Mouse (Mus musculus) adrenal gland, postnatal 14 days (tissue): Measurements from ENCODE around the gene Cabp4. TPM values are rescaled to one million over a fixed set of nuclear protein-coding genes. Genes with fewer than 3 reads are reported as not detected.

Source experiments
- DNase-seq: peaks from one replicate; pipeline ENCODE4 v3.0.0; 2021; ENCODE audit warnings: mixed read lengths
- total RNA-seq: library from RNA; stranded (reverse); gene quantifications from 2 replicates; pipeline ENCODE4 v1.2.3, GENCODE M21; 2021

Cabp4 gene
- total RNA-seq, 1 experiment from 2014 or later = 1.7 TPM

DNA sequence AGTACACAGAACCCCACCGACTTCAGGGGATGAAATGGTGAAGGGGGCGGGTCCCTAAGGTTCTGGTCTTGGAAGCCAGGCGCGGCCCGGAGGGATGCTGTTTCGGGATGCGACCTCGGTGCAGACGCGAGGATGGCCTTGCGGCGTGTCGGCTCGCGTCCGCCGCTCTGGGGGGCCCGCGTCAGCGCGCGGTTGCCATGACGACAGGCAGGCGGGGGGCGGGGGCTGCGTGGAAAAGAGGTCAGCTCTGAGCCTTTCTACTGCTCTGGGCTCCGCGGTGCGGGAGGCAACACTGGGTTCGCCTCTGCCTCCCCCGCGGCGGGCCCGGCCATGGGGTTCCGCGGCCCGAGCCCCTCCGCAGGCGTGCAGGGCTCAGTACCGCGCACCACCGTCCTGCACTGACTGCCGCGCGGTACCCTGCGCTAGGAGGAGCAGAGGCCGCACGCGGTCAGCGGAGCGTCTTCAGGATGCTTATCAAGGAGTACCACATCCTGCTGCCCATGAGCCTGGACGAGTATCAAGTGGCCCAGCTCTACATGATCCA is 43.0 kb downstream of the Cabp4 start:
- peak; percentile 85 for DNase-seq

DNA sequence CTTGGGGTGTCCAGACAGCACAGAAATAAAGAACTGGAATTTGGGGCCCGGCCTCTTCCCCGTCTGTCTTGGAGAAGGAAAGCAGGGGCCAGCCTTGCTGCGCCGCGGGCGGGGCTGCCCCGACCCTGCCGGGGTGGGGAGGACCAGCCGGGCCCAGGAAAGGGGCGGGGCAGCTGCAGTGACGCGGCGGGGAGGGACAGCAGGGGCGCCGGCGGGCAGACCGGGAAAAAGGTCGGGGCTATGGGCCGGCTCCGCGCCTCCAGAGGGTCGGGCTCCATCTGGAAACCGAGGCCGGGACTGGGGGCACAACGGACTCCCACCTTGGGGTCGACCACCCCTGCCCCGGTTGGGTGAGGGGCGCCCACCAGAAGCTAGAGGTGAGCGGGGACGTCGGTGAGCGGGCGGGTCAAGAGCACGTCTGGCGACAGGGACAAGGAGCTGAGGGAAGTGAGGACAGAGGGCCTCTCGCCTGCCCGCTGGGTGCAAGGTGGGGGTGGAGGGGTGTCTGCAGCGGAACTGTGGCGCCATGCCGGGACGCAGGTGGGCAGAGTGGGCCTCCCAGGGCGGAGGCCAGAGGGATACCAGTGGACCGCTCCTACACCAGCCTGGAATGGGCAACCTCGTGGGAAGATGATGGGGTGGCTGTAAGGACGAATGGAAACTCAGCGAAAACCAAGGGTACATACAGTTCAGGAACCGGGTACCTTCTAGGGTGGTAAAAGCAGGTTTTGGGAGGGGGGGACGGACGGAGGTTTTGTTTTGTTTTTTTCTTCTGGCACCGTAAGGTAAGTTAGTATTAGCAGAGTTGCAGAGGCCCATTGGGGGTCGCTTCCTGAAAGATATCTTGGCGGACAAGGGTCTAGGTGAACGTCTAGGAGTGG is 43.8 kb downstream of the Cabp4 start, which contains the start of gene Pitpnm1:
Pitpnm1 (plus strand) TSS at position 162 of the 881 bp plus-strand sequence.
- DNase-seq = peak; percentile 90

DNA sequence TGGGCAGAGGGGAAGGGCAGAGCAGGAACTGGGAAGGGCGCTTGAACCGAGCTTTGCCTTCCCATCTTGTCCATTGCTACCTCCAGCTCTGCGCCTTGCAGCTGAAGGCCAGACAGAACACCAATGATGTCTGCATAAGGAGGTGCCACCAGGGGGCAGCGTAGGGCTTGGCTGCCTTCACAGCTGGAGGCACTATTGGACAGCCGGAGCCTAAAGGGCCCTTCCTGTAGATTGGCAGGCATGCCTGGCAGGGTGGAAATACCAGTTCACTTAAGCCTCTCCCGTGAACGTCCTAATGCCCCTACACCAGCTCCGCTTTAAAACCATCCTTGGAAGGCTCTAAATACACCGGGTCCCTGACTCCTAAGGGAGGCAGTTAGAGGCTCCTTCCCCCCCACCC is 44.8 kb downstream of the Cabp4 start:
- peak; percentile 96 for DNase-seq

DNA sequence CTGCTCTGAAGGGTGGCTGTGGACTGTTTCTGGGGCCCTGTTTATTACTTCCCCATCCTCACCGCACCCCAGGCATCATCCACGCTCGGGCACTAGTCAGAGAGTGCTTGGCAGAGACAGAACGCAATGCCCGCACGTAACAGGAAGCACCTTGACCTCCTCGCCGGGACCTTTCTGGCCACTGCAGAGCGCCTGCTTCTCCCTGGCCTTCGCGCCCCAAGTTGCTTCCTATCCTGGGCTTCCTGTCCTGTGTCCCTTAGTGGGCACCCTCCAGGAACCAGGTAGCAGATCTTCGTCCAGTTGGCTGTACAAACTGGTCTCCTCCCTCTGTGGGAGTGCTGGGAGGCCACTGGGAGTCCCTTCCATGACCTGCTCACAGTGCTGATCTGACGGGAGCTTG is 45.4 kb downstream of the Cabp4 start:
- DNase-seq = peak; percentile 36

- no peak for DNase-seq
Observed at GRCm38 (mm10) chr19:4097441-4097825, 46.4 kb downstream of the Cabp4 start.

DNA sequence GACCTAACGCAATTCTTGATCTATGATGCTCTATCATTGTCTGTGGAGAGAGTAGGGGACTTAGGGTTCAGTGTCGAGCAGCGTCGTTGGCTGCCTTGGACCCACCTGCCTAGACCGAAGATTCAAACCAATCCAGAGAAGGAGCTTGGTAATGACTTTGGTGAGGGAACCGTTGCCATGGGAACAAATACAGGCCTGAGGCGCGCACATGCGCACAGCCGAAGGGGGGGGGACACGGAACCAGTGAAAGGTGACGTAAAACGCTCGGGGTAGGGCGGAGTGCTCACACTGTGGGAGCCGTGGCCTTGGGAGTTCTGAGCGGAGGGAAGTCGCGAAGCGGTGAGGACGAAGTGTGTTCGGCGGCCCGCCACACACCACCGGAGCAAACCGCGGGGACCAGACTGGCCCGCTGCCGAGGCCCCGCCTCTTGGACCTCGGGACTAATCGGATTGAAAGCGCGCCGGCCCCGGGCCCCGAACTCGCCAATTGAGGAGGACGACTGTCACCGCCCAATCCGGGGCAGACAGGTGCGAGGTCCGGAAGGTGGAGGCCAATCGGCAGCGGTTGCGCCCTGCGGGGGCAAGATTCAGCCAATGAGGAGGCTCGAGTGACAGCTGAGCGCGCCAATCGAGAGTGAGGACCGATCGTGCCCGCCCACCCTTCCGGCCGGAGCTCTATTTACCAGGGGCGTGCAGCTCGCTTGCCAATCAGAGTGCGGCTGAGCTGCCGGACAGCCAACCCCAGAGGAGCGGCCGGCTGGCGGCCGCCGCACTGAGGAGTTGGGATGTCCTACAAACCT is 47.0 kb downstream of the Cabp4 start, which contains the start of gene Cdk2ap2:
Cdk2ap2 (plus strand) TSS at position 541 of the 799 bp plus-strand sequence.
- DNase-seq = peak; percentile 99

GRCm38 (mm10) chr19:4095802-4096201 is 48.0 kb downstream of the Cabp4 start:
- DNase-seq = no peak

- no peak for DNase-seq
Observed at GRCm38 (mm10) chr19:4094774-4095303, 49.0 kb downstream of the Cabp4 start.

DNA sequence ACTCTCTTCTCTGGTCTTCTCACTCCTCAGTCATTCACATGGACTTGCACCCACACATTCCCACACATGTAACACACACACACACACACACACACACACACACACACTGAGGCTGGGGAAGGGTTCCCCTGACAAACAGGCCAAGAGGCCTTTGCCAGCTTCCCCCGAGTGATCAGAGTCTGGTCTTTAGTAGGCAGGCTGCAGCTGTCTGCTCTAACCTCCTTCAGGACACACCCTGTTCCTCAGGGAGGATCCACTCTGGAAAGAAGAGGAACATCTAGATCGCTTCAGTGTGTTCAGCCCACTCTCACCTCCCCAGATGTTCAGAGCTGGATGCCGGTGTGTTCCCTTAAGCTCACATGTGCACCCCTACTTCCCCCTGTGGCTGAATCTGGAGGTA is 49.5 kb downstream of the Cabp4 start:
- DNase-seq = no peak

DNA sequence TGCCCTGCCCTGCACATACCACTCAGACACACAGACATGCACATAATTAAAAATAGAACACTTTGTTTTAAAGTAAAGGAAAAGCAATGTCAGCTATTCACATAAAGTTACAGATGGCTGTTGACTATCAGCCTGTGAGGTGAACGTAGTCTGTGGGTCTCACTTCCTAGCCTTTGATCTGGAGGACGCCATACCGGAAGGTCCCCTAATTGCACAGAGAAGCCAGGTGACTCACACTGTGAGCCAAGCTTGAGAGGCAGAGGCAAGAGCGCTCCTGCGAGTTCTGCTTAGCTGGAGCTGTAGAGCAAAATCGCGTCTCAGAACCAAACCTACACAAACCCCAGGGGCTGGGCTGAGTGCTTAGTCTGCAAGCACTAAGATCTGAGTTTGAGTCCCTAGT is 50.1 kb downstream of the Cabp4 start:
- DNase-seq = no peak

GRCm38 (mm10) chr19:4092750-4093149 is 51.1 kb downstream of the Cabp4 start:
- no peak for DNase-seq

DNA sequence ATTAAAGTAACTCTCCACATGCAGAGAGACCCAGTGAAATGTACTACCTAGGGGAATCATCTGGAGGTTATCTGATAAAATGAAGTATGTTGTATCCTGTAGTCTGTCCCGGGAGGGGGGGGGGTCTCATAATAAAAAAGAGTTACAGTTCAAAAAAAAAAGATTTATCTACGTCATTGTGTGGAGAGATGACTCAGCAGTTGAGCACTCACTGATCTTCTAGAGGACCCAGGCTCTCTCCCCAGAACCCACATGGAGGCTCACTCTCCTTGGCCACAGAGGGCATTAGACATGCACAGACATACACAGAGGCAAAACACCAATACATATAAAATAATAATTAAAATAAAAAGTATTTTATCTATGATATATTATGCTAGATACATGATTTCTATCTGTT is 52.5 kb downstream of the Cabp4 start:
- no peak for DNase-seq

GRCm38 (mm10) chr19:4090446-4090845 is 53.4 kb downstream of the Cabp4 start:
- DNase-seq = no peak

DNA sequence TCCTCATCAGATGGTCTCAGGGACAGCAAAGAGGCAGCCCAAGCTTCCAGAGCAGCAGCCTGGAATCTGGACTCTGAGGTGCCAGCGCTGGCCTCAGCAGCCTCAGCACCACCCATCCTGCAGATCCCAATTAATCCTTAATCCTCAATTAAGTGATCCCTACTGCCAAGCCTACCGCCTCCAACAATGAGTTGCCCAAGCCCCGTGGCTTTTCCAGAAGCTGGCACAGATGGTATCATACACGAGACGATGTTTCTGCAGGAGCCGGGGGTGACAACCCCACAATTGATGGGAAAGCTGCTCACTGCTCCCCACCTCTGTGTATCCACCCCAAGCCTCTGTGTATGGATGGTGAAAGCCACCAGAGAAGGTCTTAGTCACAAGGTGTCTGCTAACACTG is 54.7 kb downstream of the Cabp4 start:
- no peak for DNase-seq

GRCm38 (mm10) chr19:4088146-4088545 is 55.7 kb downstream of the Cabp4 start:
- DNase-seq = peak; percentile 4

- DNase-seq = peak; percentile 5
Observed at GRCm38 (mm10) chr19:4087090-4087489, 56.7 kb downstream of the Cabp4 start.

- DNase-seq = peak; percentile 2
Observed at GRCm38 (mm10) chr19:4086156-4086555, 57.7 kb downstream of the Cabp4 start.

Other genes starting within 250 kb of the Cabp4 start
- gene Tcirg1, start 236.9 kb downstream of the Cabp4 start, total RNA-seq = 44.3 and 48.8 TPM in 2 replicates
- gene Ndufs8, start 231.3 kb downstream of the Cabp4 start, total RNA-seq = 440 and 447 TPM in 2 replicates
- gene Aldh3b1, start 214.2 kb downstream of the Cabp4 start, total RNA-seq = 57.8 and 73.4 TPM in 2 replicates
- 35.4 and 48.9 TPM in 2 replicates for gene Unc93b1, start 208.8 kb downstream of the Cabp4 start, total RNA-seq
- 0.41 and 0.44 TPM in 2 replicates for gene Aldh3b3, start 185.4 kb downstream of the Cabp4 start, total RNA-seq
- 7.6 and 11.6 TPM in 2 replicates for gene Aldh3b2, start 171.7 kb downstream of the Cabp4 start, total RNA-seq
- 25.7 and 31.1 TPM in 2 replicates for gene Acy3, start 157.5 kb downstream of the Cabp4 start, total RNA-seq
- not detected in 2 replicates for gene Tbx10, start 151.3 kb downstream of the Cabp4 start, total RNA-seq
- 41.1 and 49.2 TPM in 2 replicates for gene Nudt8, start 143.5 kb downstream of the Cabp4 start, total RNA-seq
- gene Gm49405, start 143.4 kb downstream of the Cabp4 start, total RNA-seq = 0.89 and 1.7 TPM in 2 replicates
- gene Doc2g, start 140.7 kb downstream of the Cabp4 start, total RNA-seq = 1.6 and 2.8 TPM in 2 replicates
- 604 and 685 TPM in 2 replicates for gene Ndufv1, start 131.2 kb downstream of the Cabp4 start, total RNA-seq
- 289 and 329 TPM in 2 replicates for gene Gstp1, start 106.0 kb downstream of the Cabp4 start, total RNA-seq
- 62.4 and 76.7 TPM in 2 replicates for gene Gstp2, start 98.0 kb downstream of the Cabp4 start, total RNA-seq
- 4.5 and 58.0 TPM in 2 replicates for gene Gstp3, start 84.5 kb downstream of the Cabp4 start, total RNA-seq
- gene Cabp2, start 62.5 kb downstream of the Cabp4 start, total RNA-seq = not detected in 2 replicates
- 78.4 and 97.1 TPM in 2 replicates for gene Cdk2ap2, start 46.9 kb downstream of the Cabp4 start, total RNA-seq
- gene Pitpnm1, start 44.0 kb downstream of the Cabp4 start, total RNA-seq = 95.1 and 116 TPM in 2 replicates
- gene Aip, start 18.2 kb downstream of the Cabp4 start, total RNA-seq = 81.3 and 94.1 TPM in 2 replicates
- gene Gpr152, start 4.2 kb downstream of the Cabp4 start, total RNA-seq = 0.08 TPM in 1 of 2 replicates, not detected in the other
- 183 and 193 TPM in 2 replicates for gene Coro1b, start 4.6 kb upstream of the Cabp4 start, total RNA-seq
- 4.4 and 27.5 TPM in 2 replicates for gene Ptprcap, start 9.6 kb upstream of the Cabp4 start, total RNA-seq
- gene Rps6kb2, start 19.3 kb upstream of the Cabp4 start, total RNA-seq = 29.1 and 34.4 TPM in 2 replicates
- 2.6 and 4.1 TPM in 2 replicates for gene Carns1, start 31.4 kb upstream of the Cabp4 start, total RNA-seq
- gene Tbc1d10c, start 47.3 kb upstream of the Cabp4 start, total RNA-seq = 1.9 and 15.1 TPM in 2 replicates
- gene Ppp1ca, start 48.0 kb upstream of the Cabp4 start, total RNA-seq = 369 and 402 TPM in 2 replicates
- 8.2 and 10.7 TPM in 2 replicates for gene Rad9a, start 57.6 kb upstream of the Cabp4 start, total RNA-seq
- gene Clcf1, start 70.2 kb upstream of the Cabp4 start, total RNA-seq = 10.8 and 16.3 TPM in 2 replicates
- gene AC109138.7, start 70.3 kb upstream of the Cabp4 start, total RNA-seq = not detected in 2 replicates
- gene Pold4, start 87.9 kb upstream of the Cabp4 start, total RNA-seq = 43.3 and 57.9 TPM in 2 replicates
- 17.3 and 20.8 TPM in 2 replicates for gene Ssh3, start 125.1 kb upstream of the Cabp4 start, total RNA-seq
- 2.7 and 4.8 TPM in 2 replicates for gene Ankrd13d, start 139.1 kb upstream of the Cabp4 start, total RNA-seq
- 45.2 and 74.4 TPM in 2 replicates for gene Grk2, start 162.2 kb upstream of the Cabp4 start, total RNA-seq